8 mouse cellular contexts compared by ENCODE assay signal in the genomic region with DNA sequence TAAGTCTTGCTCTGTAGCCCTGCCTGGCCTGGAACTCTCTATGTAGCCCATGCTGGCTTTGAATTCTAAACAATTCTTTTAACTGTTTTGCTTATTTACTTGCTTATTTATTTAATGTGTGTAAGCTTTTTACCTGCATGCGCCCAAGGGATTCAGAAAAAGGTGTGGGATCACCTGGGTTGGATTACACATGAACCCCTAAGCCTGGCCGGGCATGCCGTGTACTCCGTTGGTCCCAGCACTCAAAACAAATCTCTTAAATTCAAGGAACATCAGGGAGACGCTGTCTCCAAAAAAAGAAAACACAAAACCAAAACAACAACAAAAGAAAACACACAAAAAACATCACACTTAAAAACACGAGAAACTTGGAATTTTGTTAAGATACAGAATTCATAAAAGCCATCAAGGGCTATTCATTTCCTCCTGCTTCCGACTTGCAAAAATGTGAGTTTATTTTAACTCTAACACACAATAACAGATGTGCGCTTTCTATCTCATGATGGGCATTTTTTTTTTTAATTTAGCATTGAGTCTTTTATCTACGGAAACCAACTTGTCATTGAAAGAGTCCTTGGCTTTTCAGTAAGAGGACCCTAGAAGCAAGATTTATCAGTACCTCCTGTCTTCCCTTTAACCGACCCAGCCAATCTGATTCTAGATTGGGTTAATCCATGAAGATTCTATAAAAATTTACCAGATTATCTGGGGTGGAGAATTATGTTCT. TPM values are rescaled to one million over a fixed set of nuclear protein-coding genes. Genes with fewer than 3 reads are reported as not detected.
DNase-seq lines count a peak whose midpoint lies in the region; ATAC-seq and TF ChIP-seq lines count a peak whose summit lies in the region.

No protein-coding gene starts in this region.

- peak overlapping the region; percentile 73 for H3K9ac ChIP-seq in ES-Bruce4 (ENCODE audit: low read depth, poor library complexity, severe bottlenecking)
- peak overlapping the region; percentile 97 for H3K9ac ChIP-seq in forebrain, embryonic 13.5 days
- peak overlapping the region; percentile 70 for H3K9ac ChIP-seq in liver, embryonic 14.5 days (replicated peaks)

- TF ChIP-seq POLR2A in ES-Bruce4 (IDR thresholded peaks at IDR 0.05; ENCODE audit: insufficient read depth, low read length): no peak

- TF ChIP-seq CTCF in ES-Bruce4 (IDR thresholded peaks at IDR 0.05; ENCODE audit: low read depth, low read length): no peak
- no peak for TF ChIP-seq CTCF in liver, embryonic 14.5 days (IDR thresholded peaks at IDR 0.05; ENCODE audit: low read depth)

- DNase-seq in heart, embryonic 10.5 days (ENCODE audit: low spot score): no peak
- no peak for DNase-seq in heart, adult 9 months (ENCODE audit: low spot score in 2 of 2)
- DNase-seq in liver, embryonic 14.5 days (ENCODE audit: low read depth in 3 of 3, low spot score in 3 of 3): no peak
- no peak for DNase-seq in embryo, embryonic 11 days
- no peak for DNase-seq in gastrocnemius, postnatal 36 days
- DNase-seq in thymus, postnatal 10 days (ENCODE audit: low spot score in 2 of 2): no peak

- TF ChIP-seq EP300 in ES-Bruce4 (IDR thresholded peaks at IDR 0.05; ENCODE audit: insufficient read depth, low read depth, low read length): no peak
- no peak for TF ChIP-seq EP300 in liver, embryonic 14.5 days (IDR thresholded peaks at IDR 0.05; ENCODE audit: low read depth)

- H3K4me3 ChIP-seq in heart, embryonic 10.5 days: peak overlapping the region; percentile 94
- peak overlapping the region; percentile 57 for H3K4me3 ChIP-seq in ES-Bruce4 (ENCODE audit: low read depth, low read length)
- peak overlapping the region; percentile 99 for H3K4me3 ChIP-seq in forebrain, embryonic 13.5 days
- peak overlapping the region; percentile 70 to 81 for H3K4me3 ChIP-seq in liver, embryonic 14.5 days (ENCODE audit: insufficient read depth in 1 of 2, low read depth in 2 of 2, low read length in 2 of 2)

- H3K36me3 ChIP-seq in heart, embryonic 10.5 days: peaks cover 10% of the 10 kb centered on the region
- peaks cover 3% of the 10 kb centered on the region for H3K36me3 ChIP-seq in ES-Bruce4 (ENCODE audit: control insufficient read depth, insufficient read depth, low read length, poor library complexity, severe bottlenecking)
- H3K36me3 ChIP-seq in forebrain, embryonic 13.5 days (ENCODE audit: poor library complexity, severe bottlenecking): no peaks in the 10 kb centered on the region
- H3K36me3 ChIP-seq in liver, embryonic 14.5 days (replicated peaks; ENCODE audit: control insufficient read depth, insufficient read depth, low read depth): no peaks in the 10 kb centered on the region

- WGBS in heart, embryonic 10.5 days: 61% methylated on average over 10 of the region's 10 CpGs
- 73% methylated on average over 10 of the region's 10 CpGs for WGBS in forebrain, embryonic 13.5 days
- 46% methylated on average over 10 of the region's 10 CpGs for WGBS in liver, embryonic 14.5 days (ENCODE audit: insufficient replicate concordance)

- H3K4me2 ChIP-seq in forebrain, embryonic 13.5 days: peak overlapping the region; percentile 80
- H3K4me2 ChIP-seq in liver, embryonic 14.5 days (ENCODE audit: low read depth): peak overlapping the region; percentile 79

- no peaks in the 10 kb centered on the region for H3K9me3 ChIP-seq in heart, embryonic 10.5 days
- H3K9me3 ChIP-seq in ES-Bruce4 (replicated peaks; ENCODE audit: control insufficient read depth, insufficient read depth, low read length, poor library complexity, severe bottlenecking): no peaks in the 10 kb centered on the region
- no peaks in the 10 kb centered on the region for H3K9me3 ChIP-seq in forebrain, embryonic 13.5 days (replicated peaks)
- no peaks in the 10 kb centered on the region for H3K9me3 ChIP-seq in liver, embryonic 14.5 days (ENCODE audit: control insufficient read depth, low read length)

- 0 out of 2 replicates have a peak, but pooled peaks cover 7% of the 10 kb centered on the region for H3K4me1 ChIP-seq in heart, embryonic 10.5 days
- H3K4me1 ChIP-seq in ES-Bruce4 (ENCODE audit: control insufficient read depth, insufficient read depth, low read length): peaks cover 1% of the 10 kb centered on the region
- H3K4me1 ChIP-seq in forebrain, embryonic 13.5 days: peaks cover 27% of the 10 kb centered on the region
- peaks cover 13 to 18% of the 10 kb centered on the region in 2 experiments for H3K4me1 ChIP-seq in liver, embryonic 14.5 days (replicated peaks; ENCODE audit: control insufficient read depth in 2 of 2, insufficient read depth in 2 of 2, low read length in 1 of 2)

- no peak for ATAC-seq in forebrain, embryonic 13.5 days
- peak; percentile 5; the same call in 1 of the 2 replicates for ATAC-seq in liver, embryonic 14.5 days (ENCODE audit: insufficient read depth)

- peak overlapping the region; percentile 99 for H3K27ac ChIP-seq in heart, embryonic 10.5 days
- peak overlapping the region; percentile 89 for H3K27ac ChIP-seq in ES-Bruce4 (ENCODE audit: insufficient read depth, low read length)
- peak overlapping the region; percentile 97 for H3K27ac ChIP-seq in forebrain, embryonic 13.5 days
- peak overlapping the region; percentile 75 for H3K27ac ChIP-seq in liver, embryonic 14.5 days

- H3K27me3 ChIP-seq in heart, embryonic 10.5 days (ENCODE audit: insufficient read depth, poor library complexity, severe bottlenecking): no peaks in the 10 kb centered on the region
- H3K27me3 ChIP-seq in ES-Bruce4 (ENCODE audit: control insufficient read depth, insufficient read depth, low read length, poor library complexity, severe bottlenecking): no peaks in the 10 kb centered on the region
- H3K27me3 ChIP-seq in forebrain, embryonic 13.5 days: no peaks in the 10 kb centered on the region
- H3K27me3 ChIP-seq in liver, embryonic 14.5 days (ENCODE audit: control insufficient read depth, insufficient read depth, low read length): no peaks in the 10 kb centered on the region

- intact Hi-C loops in gastrocnemius, postnatal 36 days (cut with DNase I): loop anchor here (2.0 to 10.0 kb wide), 2 partner anchors 42 to 1854 kb away; a partner anchor contains a TSS

RNA-seq across cellular contexts. Expression of a gene that starts 0.7 kb away (rescaled TPM):
- polyA plus RNA-seq in heart, embryonic 10.5 days (2016; fragmentation: Nextera tagmentation; extraction: Ambion mirVana): 101 and 112 TPM in 2 replicates
- 77.2 and 83.5 TPM in 2 replicates for polyA plus RNA-seq in ES-Bruce4 (2011; ENCODE audit: insufficient read depth, insufficient read length, low read depth, missing spikeins)
- 191 and 198 TPM in 2 replicates for polyA plus RNA-seq in forebrain, embryonic 13.5 days (2015; fragmentation: Nextera tagmentation; extraction: Ambion mirVana)
- polyA plus RNA-seq in liver, embryonic 14.5 days (2012; rRNA removed): 7.3 and 10.8 TPM in 2 replicates
- polyA plus RNA-seq in liver, embryonic 14.5 days (2014; fragmentation: Nextera tagmentation; extraction: Ambion mirVana): 36.0 and 38.0 TPM in 2 replicates
- 10 to 100 TPM; 36.0 to 41.8 TPM for total RNA-seq in gastrocnemius, postnatal 36 days (2021)

RNA-seq across cellular contexts. Expression of a gene that starts 42.3 kb away (rescaled TPM):
- 650 and 681 TPM in 2 replicates for polyA plus RNA-seq in heart, embryonic 10.5 days (2016; fragmentation: Nextera tagmentation; extraction: Ambion mirVana)
- 626 and 704 TPM in 2 replicates for polyA plus RNA-seq in ES-Bruce4 (2011; ENCODE audit: insufficient read depth, insufficient read length, low read depth, missing spikeins)
- polyA plus RNA-seq in forebrain, embryonic 13.5 days (2015; fragmentation: Nextera tagmentation; extraction: Ambion mirVana): 333 and 363 TPM in 2 replicates
- polyA plus RNA-seq in liver, embryonic 14.5 days (2012; rRNA removed): 73.8 and 163 TPM in 2 replicates
- polyA plus RNA-seq in liver, embryonic 14.5 days (2014; fragmentation: Nextera tagmentation; extraction: Ambion mirVana): 241 and 264 TPM in 2 replicates
- 100 to 1,000 TPM; 158 to 177 TPM for total RNA-seq in gastrocnemius, postnatal 36 days (2021)

RNA-seq across cellular contexts. Expression of a gene that starts 42.4 kb away (rescaled TPM):
- polyA plus RNA-seq in heart, embryonic 10.5 days (2016; fragmentation: Nextera tagmentation; extraction: Ambion mirVana): 474 and 598 TPM in 2 replicates
- polyA plus RNA-seq in ES-Bruce4 (2011; ENCODE audit: insufficient read depth, insufficient read length, low read depth, missing spikeins): 622 and 631 TPM in 2 replicates
- 360 and 397 TPM in 2 replicates for polyA plus RNA-seq in forebrain, embryonic 13.5 days (2015; fragmentation: Nextera tagmentation; extraction: Ambion mirVana)
- polyA plus RNA-seq in liver, embryonic 14.5 days (2012; rRNA removed): 148 and 306 TPM in 2 replicates
- 396 and 414 TPM in 2 replicates for polyA plus RNA-seq in liver, embryonic 14.5 days (2014; fragmentation: Nextera tagmentation; extraction: Ambion mirVana)
- total RNA-seq in gastrocnemius, postnatal 36 days (2021): 10 to 100 TPM; 77.6 to 87.8 TPM
